Mouse (Mus musculus): Measurements from ENCODE around the gene Lmf2.
A peak's percentile ranks its signal among the peaks of the same experiment; 100 is the strongest.

Gene Lmf2

DNA sequence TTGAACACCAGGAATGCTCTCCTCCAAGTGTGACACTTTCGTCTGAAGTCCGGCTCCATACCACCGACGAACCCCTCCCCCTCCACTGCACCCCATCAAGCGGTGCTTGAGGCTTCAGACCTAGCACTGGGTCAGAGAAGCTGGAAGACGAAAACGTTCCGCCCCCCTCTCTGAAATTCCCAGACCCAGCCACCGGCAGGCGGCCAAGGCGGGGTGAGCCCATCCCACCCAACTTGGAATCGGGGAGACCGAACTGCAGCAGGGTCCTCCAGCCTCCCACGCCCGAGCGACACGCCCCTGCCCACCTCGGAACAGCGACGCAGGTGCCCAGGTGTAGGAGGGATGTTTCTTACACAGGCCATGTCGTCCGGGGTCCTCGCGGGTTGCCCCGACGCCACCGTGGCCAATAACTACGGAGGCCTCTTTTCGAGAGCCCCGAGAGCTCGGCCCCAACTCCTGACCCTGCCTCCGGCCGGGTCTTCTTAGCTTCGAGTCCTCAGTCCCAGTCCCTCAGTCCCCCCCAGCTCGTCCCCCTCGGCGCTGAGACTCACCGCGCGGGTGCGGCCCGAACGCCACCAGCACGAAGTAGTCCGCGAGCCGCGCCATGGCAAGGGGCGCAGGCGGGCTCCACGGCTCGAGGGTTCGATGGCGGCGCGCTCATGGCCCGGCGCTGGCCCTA, 40.8 kb downstream of the Lmf2 start:
- DNase-seq = peak; percentile 56

GRCm38 (mm10) chr15:89314107-89314506, 41.4 kb downstream of the Lmf2 start:
- no peak for DNase-seq

- no peak for DNase-seq
These were observed 42.1 kb downstream of the Lmf2 start for GRCm38 (mm10) chr15:89313359-89313758.

- peak; percentile 70 for DNase-seq
These were observed 45.4 kb downstream of the Lmf2 start for GRCm38 (mm10) chr15:89309962-89310498.

GRCm38 (mm10) chr15:89308406-89309139, 46.9 kb downstream of the Lmf2 start:
- DNase-seq = no peak

DNA sequence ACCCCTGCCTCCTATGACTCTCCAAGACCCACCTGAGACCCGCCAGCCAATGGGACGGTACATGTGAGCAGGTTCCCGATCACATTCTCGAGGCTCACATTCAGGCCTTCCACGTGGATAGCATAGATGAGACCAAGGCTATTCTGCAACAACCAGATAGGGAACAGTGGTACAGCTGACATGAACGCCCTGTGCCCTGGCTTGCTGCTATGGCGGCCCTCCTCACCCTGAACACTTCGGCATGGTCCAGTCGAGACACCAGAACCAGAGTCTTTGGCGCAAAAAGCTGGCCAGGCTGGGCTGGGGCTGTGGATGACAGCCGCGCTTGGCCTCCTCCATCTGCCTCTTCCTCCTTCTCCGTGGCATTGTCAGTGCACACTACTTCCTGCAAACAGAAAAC, 48.0 kb downstream of the Lmf2 start:
- DNase-seq = no peak

DNA sequence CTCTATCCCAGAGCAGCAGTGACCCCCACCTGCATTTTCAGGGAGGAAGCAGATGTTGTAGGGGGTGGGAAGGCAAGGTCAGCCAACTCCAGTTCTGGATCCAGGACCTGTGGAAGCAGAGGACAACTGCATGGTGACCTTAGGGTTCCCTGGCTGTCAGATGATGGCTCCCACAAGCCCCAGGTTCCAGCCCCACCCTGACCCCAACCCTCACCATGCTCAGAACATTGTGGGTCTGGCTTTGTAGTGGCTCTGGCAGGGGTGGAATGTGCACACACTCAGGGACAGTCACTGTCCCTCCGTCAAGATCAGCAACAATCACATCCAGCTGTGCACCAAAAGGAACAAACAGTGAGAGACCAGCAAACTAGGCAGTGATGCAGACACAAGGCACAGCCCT, 49.5 kb downstream of the Lmf2 start:
- DNase-seq = peak; percentile 4

All from cerebellum, adult 11 months (tissue).